Mouse (Mus musculus): Measurements from ENCODE around the gene Gm37240.

The Gm37240 gene

DNA sequence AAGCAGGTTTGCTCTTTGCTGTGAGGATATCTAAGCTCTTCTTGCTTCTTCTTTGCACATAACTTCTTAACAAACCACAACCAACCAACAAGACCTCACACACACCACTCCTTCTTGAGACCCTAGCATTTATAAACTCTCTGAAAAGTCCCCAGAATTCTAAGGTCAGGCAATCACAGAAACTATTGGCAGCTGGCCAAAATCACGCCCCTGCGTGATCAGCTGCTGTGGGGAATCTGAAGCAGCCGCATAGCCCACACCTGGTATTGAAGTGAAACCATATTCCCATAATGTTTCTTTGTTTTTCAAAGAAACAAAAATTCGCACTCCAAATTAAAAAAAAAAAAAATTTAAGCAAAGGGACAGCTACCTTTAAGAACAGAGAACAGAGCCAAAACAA lies 141.2 kb downstream of the Gm37240 start:
- peak; percentile 11 for DNase-seq

GRCm38 (mm10) chr3:85741767-85742166 lies 145.6 kb downstream of the Gm37240 start:
- peak; percentile 74 for DNase-seq

DNA sequence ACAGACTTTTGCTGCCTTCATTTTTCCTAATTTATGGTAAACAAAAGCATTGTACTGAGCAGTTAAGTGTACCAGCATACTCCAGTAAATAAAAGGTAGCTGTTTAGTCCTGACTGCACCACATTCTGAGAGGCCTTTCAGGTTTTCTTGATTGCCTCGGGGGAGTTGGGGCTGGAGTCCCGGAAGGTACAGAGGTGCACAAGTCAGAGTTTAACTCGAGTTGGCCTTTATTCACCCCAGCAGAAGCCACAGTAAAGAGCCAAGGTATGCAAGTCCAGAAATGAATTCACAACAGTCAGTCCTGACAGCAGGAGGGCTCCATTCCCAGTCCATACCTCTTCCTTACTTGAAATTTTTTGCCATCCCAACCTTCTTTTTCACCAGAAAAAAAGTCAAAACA lies 148.7 kb downstream of the Gm37240 start:
- DNase-seq, result peak; percentile 6

DNA sequence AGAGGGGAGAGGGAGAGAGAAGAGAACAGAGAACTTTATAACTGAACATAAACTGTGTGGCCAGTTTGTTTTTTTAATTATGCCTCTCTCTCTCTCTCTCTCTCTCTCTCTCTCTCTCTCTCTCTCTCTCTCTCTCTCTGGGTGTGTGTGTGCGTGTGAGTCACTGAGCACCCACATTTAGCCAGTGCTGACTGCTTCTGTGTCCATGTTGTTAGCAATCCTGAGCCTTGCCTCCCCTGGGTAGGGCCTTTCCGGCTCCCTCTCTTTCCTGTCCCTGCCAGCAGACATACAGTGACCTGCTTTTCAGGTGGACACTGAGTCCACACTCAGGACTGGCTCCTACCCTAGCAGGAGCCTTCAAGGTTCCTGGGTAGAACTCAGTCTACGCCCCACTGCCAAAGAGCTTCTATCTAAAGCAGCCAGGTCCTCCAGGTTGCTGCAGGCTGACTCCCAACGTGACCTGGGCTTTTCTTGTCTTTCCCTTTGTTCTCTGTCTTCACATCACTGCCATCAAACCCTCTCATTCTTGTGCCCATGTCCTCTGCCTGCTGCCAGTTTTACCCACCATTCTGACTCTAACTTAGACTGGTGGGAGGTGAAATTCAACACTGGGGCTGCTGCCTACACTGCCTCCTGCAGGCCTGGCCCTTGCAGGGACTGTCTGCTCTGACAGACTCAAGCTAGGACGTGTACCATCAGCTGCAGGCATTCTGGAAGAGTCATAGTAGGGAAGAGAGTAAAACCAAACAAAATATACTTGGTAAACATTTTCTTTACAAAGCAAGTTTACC lies 153.2 kb downstream of the Gm37240 start:
- peak; percentile 60 for DNase-seq

DNA sequence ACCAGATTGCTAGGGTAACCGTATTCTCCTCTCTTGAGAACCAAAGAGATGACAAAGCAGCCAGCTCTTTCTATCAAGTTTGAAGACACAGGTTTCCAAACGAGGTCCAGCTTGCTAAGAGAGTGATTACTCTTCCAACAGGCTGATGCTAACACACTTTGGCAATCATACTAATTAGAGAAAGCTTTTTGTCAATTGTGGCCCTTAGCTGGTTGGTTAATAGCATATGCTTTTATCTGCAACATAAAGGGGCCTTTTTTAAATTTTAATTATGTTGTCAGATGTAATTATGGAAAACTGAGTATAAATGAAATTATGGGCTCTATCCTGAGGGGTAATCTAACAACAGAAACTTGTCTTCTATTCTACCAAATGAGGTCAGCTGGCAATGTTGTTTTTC lies 160.1 kb downstream of the Gm37240 start:
- DNase-seq, result peak; percentile 28

- DNase-seq, result peak; percentile 51
Observed at GRCm38 (mm10) chr3:85725971-85726370, 161.3 kb downstream of the Gm37240 start.

DNA sequence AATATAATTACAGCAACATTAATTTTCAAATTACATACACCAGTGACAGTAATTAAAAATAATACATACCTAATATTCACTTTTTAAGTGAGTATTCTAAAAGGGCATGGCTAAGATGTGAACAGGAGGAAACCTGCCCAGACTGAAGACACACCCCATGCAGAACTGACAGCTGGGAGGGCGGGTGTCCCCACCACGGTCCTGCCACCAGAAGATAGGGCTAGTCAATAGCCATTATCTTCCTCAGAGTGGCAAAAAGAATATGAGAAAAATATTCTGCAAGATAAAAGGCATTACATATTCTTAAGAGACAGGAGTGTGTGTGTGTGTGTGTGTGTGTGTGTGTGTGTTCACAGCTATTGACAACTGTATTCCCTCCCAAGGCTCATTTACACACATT lies 162.2 kb downstream of the Gm37240 start:
- DNase-seq, result peak; percentile 40

DNA sequence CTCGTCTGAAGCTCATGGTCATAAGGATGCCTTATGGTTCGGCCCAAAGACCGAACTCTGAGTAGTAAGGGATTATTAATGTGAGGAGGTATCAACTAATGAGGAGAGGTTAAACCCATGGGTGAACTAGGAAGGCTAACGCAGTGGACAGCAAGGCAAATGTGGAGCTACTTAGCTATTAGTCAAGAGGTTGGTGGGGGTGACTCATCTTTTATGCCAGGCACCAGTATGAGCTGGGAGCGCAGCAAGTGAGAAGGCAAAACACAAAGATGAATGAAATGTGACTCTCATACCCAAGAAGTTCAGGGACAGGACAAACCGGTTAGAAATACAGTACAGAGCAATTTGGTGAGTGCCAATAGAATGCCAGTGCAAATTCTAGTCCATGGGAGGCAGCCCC lies 164.7 kb downstream of the Gm37240 start:
- peak; percentile 2 for DNase-seq

- peak; percentile 75 for DNase-seq
Observed at GRCm38 (mm10) chr3:85715764-85716297, 171.5 kb downstream of the Gm37240 start.

- peak; percentile 64 for DNase-seq
Observed at GRCm38 (mm10) chr3:85713936-85714709, 173.2 kb downstream of the Gm37240 start.

GRCm38 (mm10) chr3:85710695-85711094 lies 176.6 kb downstream of the Gm37240 start:
- no peak for DNase-seq

GRCm38 (mm10) chr3:85707421-85707820 lies 179.9 kb downstream of the Gm37240 start:
- no peak for DNase-seq

GRCm38 (mm10) chr3:85703141-85703882 lies 184.0 kb downstream of the Gm37240 start:
- peak; percentile 71 for DNase-seq

DNA sequence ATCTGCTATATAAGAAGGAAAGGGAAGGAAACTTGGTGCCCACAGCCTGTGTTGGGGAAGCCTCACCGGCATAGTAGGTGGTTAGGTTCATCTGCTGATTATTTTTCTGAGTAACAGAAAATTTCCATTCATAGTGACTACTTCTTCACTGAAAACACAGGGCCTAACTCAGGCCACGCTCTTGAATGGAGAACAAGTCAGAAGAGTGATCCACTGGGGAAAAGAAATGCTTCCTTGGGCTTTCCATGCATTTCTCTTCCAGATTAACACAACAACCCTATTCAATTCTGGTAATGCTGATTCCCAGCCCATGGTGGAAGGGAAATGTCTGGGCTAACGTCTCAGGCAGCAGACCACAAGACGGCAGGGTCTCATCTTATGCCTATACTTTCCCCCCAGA lies 188.8 kb downstream of the Gm37240 start:
- DNase-seq, result peak; percentile 55

GRCm38 (mm10) chr3:85695056-85695455 lies 192.3 kb downstream of the Gm37240 start:
- DNase-seq, result peak; percentile 15

GRCm38 (mm10) chr3:85693013-85693412 lies 194.3 kb downstream of the Gm37240 start:
- DNase-seq, result peak; percentile 46

DNA sequence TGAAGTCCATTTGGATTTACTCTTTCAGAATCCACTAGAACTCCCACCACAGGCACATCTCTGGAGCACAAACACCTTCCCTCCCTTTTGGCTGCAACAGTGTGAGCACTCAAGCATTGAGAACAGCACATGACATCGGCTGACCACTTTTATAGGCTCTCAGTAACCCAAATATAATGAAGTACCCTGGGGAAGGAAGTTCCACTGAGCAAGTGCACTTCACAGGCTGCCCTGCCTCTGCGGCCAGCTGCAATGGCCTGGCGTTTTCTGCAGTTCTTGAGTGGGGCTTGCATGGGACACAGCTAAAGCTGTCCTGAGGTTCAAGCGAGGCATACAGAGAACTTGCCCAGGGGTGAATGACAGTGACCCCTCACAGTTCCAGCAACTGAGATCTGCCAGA lies 196.2 kb downstream of the Gm37240 start:
- peak; percentile 75 for DNase-seq

- DNase-seq, result peak; percentile 80
Observed at GRCm38 (mm10) chr3:85688341-85688740, 199.0 kb downstream of the Gm37240 start.

GRCm38 (mm10) chr3:85685271-85685670 lies 202.0 kb downstream of the Gm37240 start:
- peak; percentile 78 for DNase-seq

DNA sequence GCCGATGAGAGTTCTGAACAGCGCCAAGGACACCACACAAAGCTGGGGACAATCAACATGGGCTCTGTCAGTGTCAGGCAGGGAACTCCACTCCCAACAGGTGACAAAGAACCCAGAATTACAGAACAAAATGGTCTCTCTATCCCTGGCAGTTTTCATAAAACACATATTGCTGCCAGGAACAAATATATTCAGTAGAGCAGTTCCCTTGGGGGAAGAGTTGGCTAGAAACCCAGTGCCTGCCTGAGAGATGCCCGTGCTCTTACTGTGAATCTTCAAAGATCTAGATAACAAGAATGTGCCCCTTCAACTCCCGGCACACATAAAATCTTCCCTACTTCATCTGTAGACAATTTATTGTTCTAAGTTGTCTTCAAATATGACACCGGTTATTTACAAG lies 203.7 kb downstream of the Gm37240 start:
- no peak for DNase-seq

DNA sequence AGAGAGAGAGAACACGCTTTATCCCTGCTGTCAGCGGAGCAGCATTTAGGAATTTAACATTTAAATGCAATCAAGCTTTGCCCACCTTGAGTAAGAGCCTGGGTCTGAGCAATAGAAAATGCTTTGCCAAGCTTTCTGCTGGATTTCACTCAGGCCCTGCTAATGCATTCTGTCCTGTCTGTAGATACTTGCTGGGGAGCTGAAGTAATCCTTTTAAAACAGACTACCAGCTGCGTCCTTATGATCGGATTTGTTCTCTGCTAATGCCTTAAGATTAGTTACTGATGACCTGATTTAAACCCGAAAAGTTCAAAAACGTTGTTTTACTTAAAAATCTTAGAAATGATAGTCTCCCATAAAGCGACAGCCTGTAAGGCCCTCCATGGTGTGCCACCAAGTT lies 206.2 kb downstream of the Gm37240 start:
- no peak for DNase-seq

DNA sequence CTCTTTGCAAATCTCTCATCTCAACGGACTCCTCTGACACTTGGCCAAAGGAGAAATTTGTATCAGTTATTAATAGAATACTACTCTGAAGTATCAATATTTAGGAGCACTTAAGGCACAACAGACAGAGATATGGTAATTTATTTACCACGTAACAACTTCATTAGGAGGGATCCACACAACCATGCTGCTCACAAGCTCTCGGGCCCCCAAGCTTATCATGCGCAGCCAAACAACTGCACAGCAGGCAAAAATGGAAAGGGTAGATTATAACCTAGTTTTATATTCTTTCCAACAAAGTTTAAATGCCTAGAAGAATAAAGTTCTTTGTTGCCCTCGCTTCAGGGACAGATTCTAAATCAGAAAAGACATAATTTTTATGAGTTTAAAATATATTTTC lies 207.4 kb downstream of the Gm37240 start:
- peak; percentile 2 for DNase-seq

- DNase-seq, result no peak
Observed at GRCm38 (mm10) chr3:85679312-85679933, 207.9 kb downstream of the Gm37240 start.

Data from heart, adult 11 months (tissue).